Mouse (Mus musculus) MEL (cell line): ENCODE data around the gene Gm20388. TPM values are rescaled to one million over a fixed set of nuclear protein-coding genes. Genes with fewer than 3 reads are reported as not detected.

Source experiments
- DNase-seq: peaks from one replicate; pipeline ENCODE4 v3.0.0; 2011; ENCODE audit warnings: low read depth, low spot score
- H3K27ac ChIP-seq: 2 replicates; pipeline ENCODE4 v1.5.1; 2012; ENCODE audit warnings: low read depth, mild to moderate bottlenecking, control low read depth, low read length, moderate library complexity; ENCODE audit not compliant: control insufficient read depth
- H3K27me3 ChIP-seq, 2 experiments: fragments of 150-350 bp in 1 of 2; sonication (generic) in 1 of 2; 2 replicates each; pipeline ENCODE4 v1.6.1; 2012; ENCODE audit warnings: low read length in 2 of 2, mild to moderate bottlenecking in 2 of 2, improper control_type of control experiment in 1 of 2, moderate library complexity in 1 of 2; ENCODE audit not compliant: insufficient read depth in 2 of 2, control insufficient read depth in 1 of 2
- H3K36me3 ChIP-seq, 2 experiments: 2 replicates each; pipeline ENCODE4 v1.6.1; 2012 to 2014; ENCODE audit warnings: low read length in 2 of 2, improper control_type of control experiment in 1 of 2, inconsistent platforms in 1 of 2, mild to moderate bottlenecking in 1 of 2; ENCODE audit not compliant: insufficient read depth in 2 of 2, control insufficient read depth in 1 of 2
- H3K4me1 ChIP-seq, 2 experiments: fragments of 150-350 bp in 1 of 2; sonication (generic) in 1 of 2; 2 replicates each; pipeline ENCODE4 v1.6.1; 2012; ENCODE audit warnings: low read length in 2 of 2, improper control_type of control experiment in 1 of 2, mild to moderate bottlenecking in 1 of 2; ENCODE audit not compliant: insufficient read depth in 2 of 2, control insufficient read depth in 1 of 2
- H3K4me3 ChIP-seq, 2 experiments: fragments of 150-350 bp in 1 of 2; sonication (generic) in 1 of 2; 2 replicates each; pipeline ENCODE4 v1.5.1; 2012; ENCODE audit warnings: low read depth in 2 of 2, low read length in 2 of 2, mild to moderate bottlenecking in 2 of 2, moderate library complexity in 2 of 2, control low read depth in 1 of 2, improper control_type of control experiment in 1 of 2; ENCODE audit not compliant: control insufficient read depth in 1 of 2, insufficient read depth in 1 of 2
- H3K79me2 ChIP-seq: 2 replicates; pipeline ENCODE4 v1.6.1; 2012; ENCODE audit warnings: mild to moderate bottlenecking, low read length, moderate library complexity; ENCODE audit not compliant: control insufficient read depth, poor library complexity, insufficient read depth
- H3K9ac ChIP-seq: 2 replicates; pipeline ENCODE4 v1.6.1; 2012; ENCODE audit warnings: low read depth, mild to moderate bottlenecking, control low read depth, low read length, moderate library complexity; ENCODE audit not compliant: control insufficient read depth, poor library complexity, severe bottlenecking
- H3K9me3 ChIP-seq: fragments of 150-350 bp; sonication (generic); replicated peaks from 2 replicates; pipeline ENCODE4 v1.6.1; 2012; ENCODE audit warnings: mild to moderate bottlenecking, low read length, improper control_type of control experiment, moderate library complexity; ENCODE audit not compliant: insufficient read depth
- CHD1 ChIP-seq: IDR thresholded peaks from 2 replicates; pipeline ENCODE4 v1.6.1; 2012; ENCODE audit warnings: low read depth, mild to moderate bottlenecking, inconsistent platforms, low read length, improper control_type of control experiment
- ELF1 ChIP-seq: IDR thresholded peaks from 2 replicates; pipeline ENCODE4 v1.6.1; 2014; ENCODE audit warnings: low read depth, mild to moderate bottlenecking, inconsistent platforms, low read length, improper control_type of control experiment, moderate library complexity
- ETS1 ChIP-seq: IDR thresholded peaks from 2 replicates; pipeline ENCODE4 v1.6.1; 2012; ENCODE audit warnings: low read depth, mild to moderate bottlenecking, inconsistent platforms, low read length, improper control_type of control experiment, moderate library complexity
- GABPA ChIP-seq: IDR thresholded peaks from 2 replicates; pipeline ENCODE4 v1.6.1; 2012; ENCODE audit warnings: low read depth, mild to moderate bottlenecking, inconsistent platforms, low read length, improper control_type of control experiment, moderate library complexity
- GATA1 ChIP-seq: IDR thresholded peaks from 2 replicates; pipeline ENCODE4 v1.6.1; 2011; ENCODE audit warnings: low read depth, low read length, improper control_type of control experiment
- HCFC1 ChIP-seq: IDR thresholded peaks from 2 replicates; pipeline ENCODE4 v1.6.1; 2012; ENCODE audit warnings: low read depth, mild to moderate bottlenecking, inconsistent platforms, low read length, improper control_type of control experiment, moderate library complexity
- MAFK ChIP-seq: IDR thresholded peaks from 2 replicates; pipeline ENCODE4 v1.6.1; 2011; ENCODE audit warnings: low read depth, mild to moderate bottlenecking, low read length, improper control_type of control experiment, borderline replicate concordance
- MEF2A ChIP-seq: IDR thresholded peaks from 2 replicates; pipeline ENCODE4 v1.6.1; 2014; ENCODE audit warnings: low read depth, mild to moderate bottlenecking, inconsistent platforms, low read length, improper control_type of control experiment; ENCODE audit not compliant: poor library complexity, insufficient replicate concordance, severe bottlenecking; ENCODE audit errors: extremely low read depth
- MYB ChIP-seq: IDR thresholded peaks from 2 replicates; pipeline ENCODE4 v1.6.1; 2011; ENCODE audit warnings: mild to moderate bottlenecking, low read depth, low read length, improper control_type of control experiment
- NELFE ChIP-seq: IDR thresholded peaks from 2 replicates; pipeline ENCODE4 v1.6.1; 2011; ENCODE audit warnings: low read depth, low read length, improper control_type of control experiment
- POLR2A ChIP-seq, 2 experiments: IDR thresholded peaks; 2 replicates each; pipeline ENCODE4 v1.6.1; 2011 to 2012; ENCODE audit warnings: low read length in 2 of 2, mild to moderate bottlenecking in 2 of 2, control low read depth in 1 of 2, improper control_type of control experiment in 1 of 2, low read depth in 1 of 2, moderate library complexity in 1 of 2; ENCODE audit not compliant: control insufficient read depth in 1 of 2, insufficient read depth in 1 of 2, poor library complexity in 1 of 2
- POLR2AphosphoS2 ChIP-seq: IDR thresholded peaks from 2 replicates; pipeline ENCODE4 v1.6.1; 2011; ENCODE audit warnings: low read length, improper control_type of control experiment
- POLR2AphosphoS5 ChIP-seq: IDR thresholded peaks from 2 replicates; pipeline ENCODE4 v1.6.1; 2012; ENCODE audit warnings: low read depth, borderline replicate concordance, mild to moderate bottlenecking, inconsistent platforms, low read length, moderate library complexity, mixed read lengths
- RAD21 ChIP-seq: IDR thresholded peaks from 2 replicates; pipeline ENCODE4 v1.6.1; 2011; ENCODE audit warnings: mild to moderate bottlenecking, low read depth, low read length, improper control_type of control experiment
- RCOR1 ChIP-seq: IDR thresholded peaks from 2 replicates; pipeline ENCODE4 v1.6.1; 2012; ENCODE audit warnings: low read depth, mild to moderate bottlenecking, inconsistent platforms, low read length, improper control_type of control experiment
- TAL1 ChIP-seq: IDR thresholded peaks from 2 replicates; pipeline ENCODE4 v1.6.1; 2012; ENCODE audit warnings: mild to moderate bottlenecking, inconsistent platforms, low read length, moderate library complexity, mixed read lengths
- USF2 ChIP-seq, 2 experiments: IDR thresholded peaks; 2 replicates each; pipeline ENCODE4 v1.6.1; 2011 to 2012; ENCODE audit warnings: improper control_type of control experiment in 2 of 2, low read length in 2 of 2, borderline replicate concordance in 1 of 2, inconsistent platforms in 1 of 2, low read depth in 1 of 2, mild to moderate bottlenecking in 1 of 2; ENCODE audit not compliant: insufficient read depth in 1 of 2
- ZKSCAN1 ChIP-seq: IDR thresholded peaks from 2 replicates; pipeline ENCODE4 v1.6.1; 2012; ENCODE audit warnings: low read depth, mild to moderate bottlenecking, inconsistent platforms, low read length, improper control_type of control experiment, moderate library complexity
- polyA plus RNA-seq, 2 experiments: library from polyadenylated mRNA; stranded (reverse) in 1 of 2; unstranded in 1 of 2; fragments of >175 nt in 1 of 2; fragments of >200 nt in 1 of 2; gene quantifications; 2 replicates each; pipeline versions ENCODE4 v1.2.1 to v1.2.4; 2012; ENCODE audit warnings: low replicate concordance in 2 of 2, low read depth in 1 of 2; ENCODE audit not compliant: insufficient read length in 2 of 2, insufficient read depth in 1 of 2, missing spikeins in 1 of 2
- total RNA-seq: library from RNA; depleted of rRNA; stranded (reverse); fragments of 300-350 nt; gene quantifications from 2 replicates; pipeline ENCODE4 v1.2.3, GENCODE M21; 2012

Gene Gm20388
- total and polyA plus RNA-seq, 3 experiments: 11.1 to 17.8 TPM; not detected in 1

- TF ChIP-seq POLR2AphosphoS2 (no peak), USF2 (IDR thresholded peaks at IDR 0.05; ENCODE audit: borderline replicate concordance in 1 of 2, insufficient read depth in 1 of 2, low read depth in 1 of 2, low read length in 2 of 2) (no peak), ELF1 (no peak), ZKSCAN1 (no peak), GATA1 (no peak), CHD1 (no peak)
- no peak within 1 kb of the TSS for H3K9ac ChIP-seq
Observed at GRCm38 (mm10) chr8:123185566-123186409, 3275.1 kb downstream of the Gm20388 start, which contains the start of gene Dpep1. TSS of gene Dpep1 (plus strand) at chr8:123186242.

DNA sequence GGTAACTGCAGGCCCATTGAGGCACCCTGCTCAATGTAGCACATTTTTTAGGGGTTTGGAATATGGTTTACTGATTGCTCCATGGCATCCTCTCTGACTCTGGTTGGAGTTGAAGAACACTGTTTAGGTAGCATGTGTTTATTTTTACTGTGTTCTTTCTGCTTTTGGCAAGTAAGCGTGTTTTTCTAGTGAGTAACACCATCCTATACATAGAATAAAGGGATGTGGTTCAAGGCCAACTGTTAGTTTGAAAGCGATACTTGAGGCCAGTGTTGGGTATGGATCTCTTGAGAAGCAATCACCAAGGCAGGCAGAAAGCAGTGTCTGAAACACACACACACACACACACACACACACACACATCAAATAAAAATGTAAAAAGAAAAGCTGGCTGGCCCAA lies 3277.4 kb downstream of the Gm20388 start:
- TF ChIP-seq MYB (no peak), POLR2AphosphoS5 (no peak), ETS1 (no peak), TAL1 (no peak), RCOR1 (no peak), MAFK (no peak), GABPA (no peak), ZKSCAN1 (no peak), RAD21 (no peak), MEF2A (no peak), POLR2A (IDR thresholded peaks at IDR 0.05; ENCODE audit: control insufficient read depth in 1 of 2, insufficient read depth in 1 of 2, low read depth in 1 of 2, low read length in 2 of 2, poor library complexity in 1 of 2) (no peak), HCFC1 (no peak), NELFE (no peak)
- TF ChIP-seq, all 39 proteins: peak for 0
- no peak overlapping the region for H3K4me3 ChIP-seq
- 0 out of 4 replicates have a peak, but pooled peaks cover 0 to 1% of the 10 kb centered on the region in 2 experiments for H3K27me3 ChIP-seq

More at GRCm38 (mm10) chr8:123185566-123186409, 3275.1 kb downstream of the Gm20388 start, which contains the start of gene Dpep1:
- Histone ChIP-seq H3K36me3 (peaks cover 0 to 6% of the 10 kb centered on the region in 2 experiments; a peak in 2 of 4 replicates), H3K79me2 (no peaks in the 10 kb centered on the region), H3K4me1 (peaks cover 0 to 15% of the 10 kb centered on the region in 2 experiments; a peak in 2 of 4 replicates), H3K27ac (no peak within 1 kb of the TSS), H3K4me3 (no peak within 1 kb of the TSS), H3K27me3 (0 out of 4 replicates have a peak, but pooled peaks cover 0 to 1% of the 10 kb centered on the region in 2 experiments), H3K9me3 (no peaks in the 10 kb centered on the region)
- no peak for DNase-seq

More for the DNA sequence above, 3277.4 kb downstream of the Gm20388 start:
- H3K4me1 ChIP-seq: peaks cover 0 to 25% of the 10 kb centered on the region in 2 experiments; a peak in 2 of 4 replicates
- peaks cover 0 to 11% of the 10 kb centered on the region in 2 experiments; a peak in 2 of 4 replicates for H3K36me3 ChIP-seq
- H3K9me3 ChIP-seq: no peaks in the 10 kb centered on the region
- H3K9ac ChIP-seq: no peak overlapping the region
- no peaks in the 10 kb centered on the region for H3K79me2 ChIP-seq
- DNase-seq: no peak
- no peak overlapping the region for H3K27ac ChIP-seq
